Comparison of ENCODE assay signal across 24 mouse cellular contexts in the genomic region with DNA sequence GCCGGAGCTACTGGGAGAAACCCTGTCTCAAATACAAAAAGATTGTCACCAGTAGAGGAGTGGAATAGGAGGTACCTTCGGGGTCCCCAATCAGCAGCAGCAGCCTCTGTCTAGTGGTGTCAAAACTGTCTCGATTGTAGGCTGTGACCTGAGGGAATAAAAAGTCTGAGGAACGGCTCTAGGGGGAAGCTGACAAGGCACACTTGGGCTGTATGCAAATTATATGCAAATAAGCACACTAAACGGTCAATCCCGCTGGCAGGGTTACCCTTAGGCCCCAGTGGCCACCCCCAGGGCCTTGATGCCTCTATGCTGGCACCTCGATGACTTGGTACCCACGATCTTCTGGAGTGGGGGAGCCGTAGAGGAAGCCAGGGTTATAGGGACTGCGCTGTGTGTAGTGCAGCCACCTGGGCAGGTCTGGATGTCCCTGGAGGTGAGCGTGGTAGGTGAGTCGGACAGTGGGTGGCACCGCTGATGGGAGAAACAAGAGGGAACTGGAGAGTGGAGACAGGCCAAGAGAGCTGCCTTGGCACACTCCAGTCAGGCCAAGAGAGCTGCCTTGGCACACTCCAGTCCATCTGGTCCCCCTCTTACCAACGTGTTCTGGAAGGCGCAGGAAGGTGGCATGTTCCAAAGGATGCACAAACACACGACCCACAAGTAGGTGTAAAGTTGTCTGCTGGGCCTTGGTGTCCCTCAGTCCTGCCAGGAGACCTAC. TPM values are rescaled to one million over a fixed set of nuclear protein-coding genes. Genes with fewer than 3 reads are reported as not detected.
DNase-seq lines count a peak whose midpoint lies in the region; ATAC-seq and TF ChIP-seq lines count a peak whose summit lies in the region.
"Had no signal": no experiment of that assay in that cellular context is flagged by ENCODE, and none has a peak within 500 bp of the region (broad histone marks: within the 10 kb centered on the region; RNA-seq: fewer than 3 reads in every experiment).

No protein-coding gene starts in this region.

- no peaks in the 10 kb centered on the region for H3K36me3 ChIP-seq in heart, embryonic 13.5 days
- no peaks in the 10 kb centered on the region for H3K36me3 ChIP-seq in heart, postnatal 0 days (replicated peaks; ENCODE audit: control insufficient read depth, insufficient read depth, low read length)
- H3K36me3 ChIP-seq: embryonic facial prominence, embryonic 13.5 days; forebrain, embryonic 10.5 days had no signal

- ATAC-seq in cerebellum, adult (ENCODE audit: insufficient number of reproducible peaks, low FRiP score, low TSS enrichment), result peak; percentile 49; the same call in 1 of the 2 replicates
- ATAC-seq in heart, embryonic 13.5 days (ENCODE audit: extremely low read depth, insufficient number of reproducible peaks, low FRiP score, low TSS enrichment), result no peak
- no peak for ATAC-seq in heart, postnatal 0 days (ENCODE audit: insufficient read depth, low read depth)
- no peak for ATAC-seq in CD4-positive, CD25-positive, alpha-beta regulatory T cell, adult 4 months
- ATAC-seq: activated CD4-positive, CD25-positive, alpha-beta regulatory T cell, adult 4 months; hindbrain, postnatal 0 days; midbrain, embryonic 16.5 days had no signal

- DNase-seq in cerebellum, adult 11 months, result no peak
- DNase-seq in heart, adult 11 months, result no peak
- peak; percentile 60 to 77 for DNase-seq in cerebellum, adult 2 months
- DNase-seq in heart, postnatal 0 days (ENCODE audit: low spot score), result no peak
- no peak for DNase-seq in adrenal gland, postnatal 36 days
- DNase-seq: kidney, adult 18-20 months; kidney, postnatal 25 days; layer of hippocampus, adult 9-11 months; lung, embryonic 14.5 days; thymus, adult 18-20 months had no signal

- peak overlapping the region; percentile 74 for H3K9ac ChIP-seq in heart, embryonic 13.5 days
- 0 out of 2 replicates have a peak overlapping the region, but pooled peaks have one; percentile 41 for H3K9ac ChIP-seq in heart, postnatal 0 days (replicated peaks; ENCODE audit: low read depth, low read length)
- H3K9ac ChIP-seq: lung, embryonic 14.5 days had no signal

- no peak for TF ChIP-seq POLR2A in cerebellum, adult 2 months (IDR thresholded peaks at IDR 0.05; ENCODE audit: borderline replicate concordance, insufficient read depth, low read length)

- 69% methylated on average over 16 of the region's 16 CpGs for WGBS in heart, embryonic 13.5 days
- 22% methylated on average over 16 of the region's 16 CpGs for WGBS in cerebellum, adult 2 months
- WGBS in heart, postnatal 0 days, result 64% methylated on average over 16 of the region's 16 CpGs

- H3K27me3 ChIP-seq in heart, embryonic 13.5 days (replicated peaks), result peaks cover 11% of the 10 kb centered on the region; the same call in 1 of the 2 replicates
- no peaks in the 10 kb centered on the region for H3K27me3 ChIP-seq in cerebellum, adult 2 months (ENCODE audit: control insufficient read depth, insufficient read depth, low read length)
- no peaks in the 10 kb centered on the region for H3K27me3 ChIP-seq in heart, postnatal 0 days (ENCODE audit: control insufficient read depth, insufficient read depth, low read length)

- H3K27ac ChIP-seq in heart, embryonic 13.5 days (replicated peaks), result no peak overlapping the region
- H3K27ac ChIP-seq in cerebellum, adult 2 months (ENCODE audit: insufficient read depth, low read length), result peak overlapping the region; percentile 18; the same call in 1 of the 2 replicates
- peak overlapping the region; percentile 87; the same call in 1 of the 2 replicates for H3K27ac ChIP-seq in heart, postnatal 0 days (ENCODE audit: low read depth)
- H3K27ac ChIP-seq: embryonic facial prominence, embryonic 13.5 days; forebrain, embryonic 10.5 days; hindbrain, postnatal 0 days had no signal

- peak overlapping the region; percentile 41 for H3K4me3 ChIP-seq in heart, embryonic 13.5 days
- H3K4me3 ChIP-seq in cerebellum, adult 2 months (replicated peaks; ENCODE audit: insufficient read depth, low read depth, low read length), result no peak overlapping the region
- H3K4me3 ChIP-seq in heart, postnatal 0 days (ENCODE audit: low read depth, low read length), result peak overlapping the region; percentile 42; the same call in 1 of the 2 replicates
- H3K4me3 ChIP-seq: embryonic facial prominence, embryonic 13.5 days; forebrain, embryonic 10.5 days had no signal

- H3K4me1 ChIP-seq in heart, embryonic 13.5 days, result peaks cover 47% of the 10 kb centered on the region
- H3K4me1 ChIP-seq in cerebellum, adult 2 months (ENCODE audit: control insufficient read depth, insufficient read depth, low read length), result peaks cover 45% of the 10 kb centered on the region
- peaks cover 21% of the 10 kb centered on the region; the same call in 1 of the 2 replicates for H3K4me1 ChIP-seq in heart, postnatal 0 days (ENCODE audit: control insufficient read depth, insufficient read depth)
- H3K4me1 ChIP-seq: embryonic facial prominence, embryonic 13.5 days had no signal

- H3K4me2 ChIP-seq in heart, embryonic 13.5 days, result peak overlapping the region; percentile 64
- H3K4me2 ChIP-seq in heart, postnatal 0 days (ENCODE audit: low read depth, low read length), result peak overlapping the region; percentile 64
- H3K4me2 ChIP-seq: embryonic facial prominence, embryonic 13.5 days; liver, embryonic 11.5 days; lung, embryonic 14.5 days had no signal

- TF ChIP-seq CTCF in cerebellum, adult 2 months (IDR thresholded peaks at IDR 0.05; ENCODE audit: borderline replicate concordance, insufficient read depth, low read depth, low read length), result no peak
- TF ChIP-seq CTCF in heart, postnatal 0 days (IDR thresholded peaks at IDR 0.05; ENCODE audit: low read depth), result no peak

- no peaks in the 10 kb centered on the region for H3K9me3 ChIP-seq in heart, embryonic 13.5 days
- no peaks in the 10 kb centered on the region for H3K9me3 ChIP-seq in heart, postnatal 0 days (replicated peaks; ENCODE audit: control insufficient read depth, low read length)
- H3K9me3 ChIP-seq: embryonic facial prominence, embryonic 13.5 days; forebrain, embryonic 10.5 days had no signal

- no peak for TF ChIP-seq EP300 in heart, postnatal 0 days (IDR thresholded peaks at IDR 0.05; ENCODE audit: low read depth)

RNA-seq across cellular contexts. Expression of gene Sgca, which starts 4.1 kb away (rescaled TPM):
- polyA plus RNA-seq in heart, embryonic 13.5 days (2015; fragmentation: Nextera tagmentation; extraction: Ambion mirVana), result 27.0 and 29.2 TPM in 2 replicates
- polyA plus RNA-seq in cerebellum, adult 2 months (2012; rRNA removed), result 1.9 and 3.9 TPM in 2 replicates
- 47.5 and 313 TPM in 2 replicates for total RNA-seq in heart, postnatal 0 days (2014; rRNA removed; ENCODE audit: low replicate concordance)
- 62.2 and 62.4 TPM in 2 replicates for polyA plus RNA-seq in heart, postnatal 0 days (2015; fragmentation: Nextera tagmentation; extraction: Ambion mirVana)
- total RNA-seq in adrenal gland, postnatal 36 days (2021), result not detected
- polyA plus RNA-seq in CD4-positive, CD25-positive, alpha-beta regulatory T cell, adult 4 months (2017; shearing (Covaris generic)), result not detected
- total RNA-seq: megakaryocyte progenitor cell, adult 5-6 weeks had no signal
- polyA plus RNA-seq: forebrain, embryonic 10.5 days; lung, embryonic 14.5 days had no signal

RNA-seq across cellular contexts. Expression of gene Hils1, which starts 4.7 kb away (rescaled TPM):
- polyA plus RNA-seq in heart, embryonic 13.5 days (2015; fragmentation: Nextera tagmentation; extraction: Ambion mirVana), result 0.23 TPM in 1 of 2 replicates, not detected in the other
- not detected in 2 replicates for polyA plus RNA-seq in cerebellum, adult 2 months (2012; rRNA removed)
- total RNA-seq in heart, postnatal 0 days (2014; rRNA removed; ENCODE audit: low replicate concordance), result not detected in 2 replicates
- polyA plus RNA-seq in heart, postnatal 0 days (2015; fragmentation: Nextera tagmentation; extraction: Ambion mirVana), result 0.27 TPM in 1 of 2 replicates, not detected in the other
- not detected for total RNA-seq in adrenal gland, postnatal 36 days (2021)
- polyA plus RNA-seq in CD4-positive, CD25-positive, alpha-beta regulatory T cell, adult 4 months (2017; shearing (Covaris generic)), result not detected
- total RNA-seq: heart, postnatal 10 days; hindbrain, postnatal 0 days; left cerebral cortex, postnatal 10 days; megakaryocyte progenitor cell, adult 5-6 weeks had no signal
- polyA plus RNA-seq: activated CD4-positive, CD25-positive, alpha-beta regulatory T cell, adult 4 months; cortical plate, adult 2 months; embryonic facial prominence, embryonic 13.5 days; forebrain, embryonic 10.5 days; hindbrain, postnatal 0 days; liver, embryonic 11.5 days; lung, embryonic 14.5 days; midbrain, embryonic 16.5 days; neural tube, embryonic 11.5 days had no signal

RNA-seq across cellular contexts. Expression of gene Ppp1r9b, which starts 18.8 kb away (rescaled TPM):
- polyA plus RNA-seq in heart, embryonic 13.5 days (2015; fragmentation: Nextera tagmentation; extraction: Ambion mirVana), result 6.5 and 6.8 TPM in 2 replicates
- 149 and 153 TPM in 2 replicates for polyA plus RNA-seq in cerebellum, adult 2 months (2012; rRNA removed)
- 27.6 and 38.6 TPM in 2 replicates for total RNA-seq in heart, postnatal 0 days (2014; rRNA removed; ENCODE audit: low replicate concordance)
- polyA plus RNA-seq in heart, postnatal 0 days (2015; fragmentation: Nextera tagmentation; extraction: Ambion mirVana), result 4.5 and 4.7 TPM in 2 replicates
- total RNA-seq in adrenal gland, postnatal 36 days (2021), result 100 to 1,000 TPM; 119 to 120 TPM
- 10 to 100 TPM; 18.1 to 21.7 TPM for polyA plus RNA-seq in CD4-positive, CD25-positive, alpha-beta regulatory T cell, adult 4 months (2017; shearing (Covaris generic))

RNA-seq across cellular contexts. Expression of gene Col1a1, which starts 36.0 kb away (rescaled TPM):
- 415 and 595 TPM in 2 replicates for polyA plus RNA-seq in heart, embryonic 13.5 days (2015; fragmentation: Nextera tagmentation; extraction: Ambion mirVana)
- polyA plus RNA-seq in cerebellum, adult 2 months (2012; rRNA removed), result 4.5 and 5.5 TPM in 2 replicates
- total RNA-seq in heart, postnatal 0 days (2014; rRNA removed; ENCODE audit: low replicate concordance), result 263 and 322 TPM in 2 replicates
- 334 and 345 TPM in 2 replicates for polyA plus RNA-seq in heart, postnatal 0 days (2015; fragmentation: Nextera tagmentation; extraction: Ambion mirVana)
- 100 to 1,000 TPM; 111 to 222 TPM for total RNA-seq in adrenal gland, postnatal 36 days (2021)
- under 1 TPM in 1 of 2 experiments, not detected in 1; 0.09 TPM for polyA plus RNA-seq in CD4-positive, CD25-positive, alpha-beta regulatory T cell, adult 4 months (2017; shearing (Covaris generic))
- total RNA-seq: megakaryocyte progenitor cell, adult 5-6 weeks had no signal

RNA-seq across cellular contexts. Expression of gene Samd14, which starts 37.6 kb away (rescaled TPM):
- 11.6 and 11.7 TPM in 2 replicates for polyA plus RNA-seq in heart, embryonic 13.5 days (2015; fragmentation: Nextera tagmentation; extraction: Ambion mirVana)
- 80.7 and 89.4 TPM in 2 replicates for polyA plus RNA-seq in cerebellum, adult 2 months (2012; rRNA removed)
- 6.2 and 9.5 TPM in 2 replicates for total RNA-seq in heart, postnatal 0 days (2014; rRNA removed; ENCODE audit: low replicate concordance)
- 4.6 and 4.8 TPM in 2 replicates for polyA plus RNA-seq in heart, postnatal 0 days (2015; fragmentation: Nextera tagmentation; extraction: Ambion mirVana)
- total RNA-seq in adrenal gland, postnatal 36 days (2021), result 1 to 10 TPM; 3.2 to 3.4 TPM
- polyA plus RNA-seq in CD4-positive, CD25-positive, alpha-beta regulatory T cell, adult 4 months (2017; shearing (Covaris generic)), result under 1 TPM; 0.87 to 0.94 TPM

Comparison
In these comparisons a context has a peak if more than half of its experiments do, and no peak if none do; other contexts are left out.
1. DNase-seq: peak in cerebellum, adult 2 months (2 of 2); none in cerebellum, adult 11 months (single experiment), heart, adult 11 months (single experiment), heart, postnatal 0 days (single experiment) and adrenal gland, postnatal 36 days (0 of 2).